Mouse (Mus musculus) skeletal muscle tissue, adult 2 months (tissue): ENCODE data around the gene Gm17657.

Experiments
- DNase-seq: peaks from one replicate; pipeline ENCODE4 v3.0.0-alpha.2; 2012; ENCODE audit warnings: low read depth, low spot score

Gm17657 gene

DNA sequence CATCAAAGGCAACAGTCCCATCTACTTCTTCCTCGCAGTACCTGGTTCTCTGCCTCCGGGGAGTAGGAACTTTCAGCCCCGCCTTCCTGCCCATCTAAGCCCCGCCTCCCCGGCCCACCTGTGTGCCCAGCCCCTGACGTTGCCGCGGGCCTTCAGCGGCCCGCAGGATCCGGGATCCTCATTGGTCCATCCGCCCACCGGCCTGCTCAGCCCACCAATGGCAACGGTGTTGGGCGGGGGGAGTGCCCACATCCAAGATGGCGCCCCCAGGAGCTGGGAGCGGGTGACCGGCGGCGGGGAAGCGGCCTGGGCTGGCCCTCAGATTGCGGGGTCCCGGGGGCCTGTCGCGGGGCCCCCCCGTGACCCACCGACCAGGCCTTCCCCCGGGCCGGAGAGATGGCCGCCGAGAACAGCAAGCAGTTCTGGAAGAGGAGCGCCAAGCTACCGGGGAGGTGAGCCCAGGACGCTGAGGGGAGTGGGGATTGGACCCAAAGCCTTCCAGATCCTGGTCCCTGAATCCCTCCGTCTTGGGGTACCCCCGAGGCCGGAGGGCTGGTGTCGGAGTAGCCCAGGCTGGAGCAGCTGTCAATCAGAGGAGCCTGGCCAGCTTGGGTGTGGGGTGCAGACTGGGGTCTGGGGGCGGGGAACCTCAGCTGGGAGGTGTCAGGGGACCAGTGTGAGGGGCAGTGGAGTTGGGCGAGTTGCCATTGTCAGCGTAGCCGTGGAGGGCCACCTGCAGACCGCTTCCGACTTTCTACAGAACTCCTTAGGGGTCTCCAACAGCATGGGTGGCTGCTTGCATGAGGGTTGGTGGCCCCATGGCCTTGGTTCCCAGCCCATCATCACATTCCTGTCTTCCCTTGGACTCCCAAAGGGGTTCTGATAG lies at the start of gene Gm17657, which contains the start of gene Tbc1d22b:
Gene Gm17657 (minus strand): TSS at position 96 of the 886 bp plus-strand sequence.
Gene Tbc1d22b (plus strand): TSS at position 243 of the 886 bp plus-strand sequence.
- peak; percentile 90 for DNase-seq

DNA sequence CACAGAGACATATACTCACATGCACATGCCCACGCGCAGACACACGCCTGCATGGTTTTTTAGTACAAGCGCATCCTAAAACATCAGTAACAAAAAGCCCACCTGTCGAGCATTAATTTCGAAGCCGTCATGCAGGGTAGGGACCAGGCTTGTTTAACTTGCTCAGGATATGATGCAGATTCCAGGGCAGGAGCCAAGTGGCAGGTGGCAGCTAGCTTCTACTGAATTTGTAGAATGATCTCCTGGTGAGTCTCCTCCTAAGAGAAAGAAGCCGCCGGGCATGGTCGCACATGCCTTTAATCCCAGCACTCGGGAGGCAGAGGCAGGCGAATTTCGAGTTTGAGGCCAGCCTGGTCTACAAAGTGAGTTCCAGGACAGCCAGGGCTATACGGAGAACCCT lies 49.6 kb upstream of the Gm17657 start:
- DNase-seq = no peak

DNA sequence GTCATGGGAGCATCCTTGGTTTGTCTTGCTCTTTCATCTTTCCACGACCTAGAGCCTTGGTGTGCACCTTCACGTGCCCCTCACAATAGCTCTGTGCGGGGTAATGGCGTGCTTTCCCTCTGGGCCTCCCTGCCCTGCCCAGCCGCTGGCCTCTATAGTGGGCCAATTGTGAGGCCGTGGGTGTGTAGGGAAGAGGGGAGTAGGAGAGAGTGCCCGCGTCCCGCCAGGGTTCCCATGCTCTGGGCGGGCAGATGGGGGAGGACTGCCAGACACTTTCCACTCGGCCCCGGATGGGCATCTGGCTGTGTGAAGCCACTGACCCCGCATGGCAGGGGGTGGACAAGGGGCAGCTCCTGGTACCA lies 47.3 kb upstream of the Gm17657 start:
- no peak for DNase-seq

DNA sequence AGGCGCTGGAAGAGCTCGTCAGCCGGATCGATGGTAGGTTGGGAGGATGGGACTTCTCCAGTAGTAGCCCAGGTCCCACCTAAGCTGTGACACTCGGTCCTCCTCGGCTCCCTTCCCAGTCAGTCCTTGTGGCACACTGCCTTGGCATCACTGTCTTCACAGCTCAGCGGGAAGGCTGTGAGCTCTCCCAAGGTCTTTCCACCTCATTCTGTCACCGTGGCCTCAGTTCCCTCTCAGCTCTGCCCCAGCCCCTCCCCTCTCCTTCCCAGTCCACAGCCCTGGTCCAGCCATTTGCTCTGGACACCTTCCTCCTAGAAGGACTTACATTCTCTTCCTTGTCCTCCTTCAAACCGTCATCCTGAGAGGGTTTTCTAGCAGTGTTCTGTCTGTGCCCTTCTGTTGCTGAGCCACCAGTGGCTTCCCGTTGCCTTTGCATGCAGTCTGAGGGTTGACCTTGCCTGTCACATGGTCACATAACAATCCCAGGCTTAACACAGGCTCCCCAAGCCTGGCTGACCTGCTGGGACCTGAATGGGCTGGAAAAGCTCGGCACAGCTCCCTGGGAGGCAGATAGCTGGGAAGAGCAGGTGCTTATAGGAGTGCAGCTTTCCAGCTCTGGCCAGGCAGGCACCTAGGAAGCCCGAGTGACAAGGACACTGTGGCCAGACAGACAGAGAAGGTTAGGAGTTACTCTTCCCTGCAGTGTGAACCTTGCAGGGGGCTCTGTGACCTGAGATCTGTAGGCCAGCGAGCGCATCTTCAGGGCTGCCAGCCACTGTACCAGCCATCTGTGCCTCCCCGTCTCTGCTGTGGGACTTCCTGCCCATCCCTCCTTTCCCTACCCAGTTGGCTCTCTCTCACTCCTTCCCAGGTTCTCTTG lies 46.7 kb upstream of the Gm17657 start:
- DNase-seq = no peak

DNA sequence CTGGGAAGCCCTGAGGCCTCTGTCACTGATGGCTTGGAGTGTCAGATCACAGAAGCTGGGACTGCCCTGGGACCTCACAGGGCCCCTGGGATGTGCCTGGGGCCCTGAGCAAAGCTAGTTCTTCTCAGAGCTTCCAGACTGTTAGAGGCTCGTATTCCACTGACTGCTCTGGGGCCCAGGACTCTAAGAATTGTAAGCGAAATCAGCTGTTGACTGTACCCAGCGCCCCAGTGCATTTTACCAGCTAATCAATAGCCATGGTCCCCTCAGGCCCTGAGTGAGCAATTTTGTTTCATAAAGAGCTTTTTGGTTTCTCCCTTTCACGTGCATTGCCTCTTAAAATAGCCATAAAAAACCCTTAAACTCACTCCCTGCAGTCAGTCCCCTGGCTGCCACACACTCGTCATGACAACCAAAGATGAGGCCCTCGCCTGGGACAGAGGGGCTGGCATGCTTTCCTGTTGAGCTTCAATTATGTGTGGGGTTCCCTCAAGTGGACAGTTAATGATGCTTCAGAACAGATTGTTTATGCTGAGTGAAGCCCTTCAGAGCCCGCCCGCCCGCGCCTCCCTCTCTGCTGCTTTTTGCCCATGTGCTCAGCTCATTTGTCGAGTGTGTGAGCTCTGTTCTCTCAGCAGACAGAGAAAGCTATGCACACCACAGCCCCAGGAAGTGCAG lies 39.9 kb upstream of the Gm17657 start:
- DNase-seq = no peak

DNA sequence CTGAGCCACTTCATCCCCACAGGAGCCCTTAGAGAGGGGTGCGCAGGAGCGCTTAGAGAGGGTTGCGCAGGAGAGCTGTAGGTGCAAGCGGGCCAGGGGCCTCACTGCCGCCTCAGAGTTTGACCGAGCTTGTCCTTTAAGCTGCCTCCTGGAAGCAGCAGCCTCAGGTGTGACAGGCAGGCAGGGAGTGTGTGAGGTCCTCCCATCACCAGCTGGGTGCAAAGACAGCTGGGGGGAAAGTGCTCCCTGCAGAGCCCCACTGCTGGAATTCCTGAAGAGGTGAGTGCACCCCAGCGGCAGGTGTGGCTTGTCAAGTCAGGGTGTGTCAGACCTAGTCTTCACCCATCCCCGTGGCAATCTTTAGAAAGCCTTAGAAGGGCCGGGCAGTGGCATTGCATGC lies 37.5 kb upstream of the Gm17657 start:
- DNase-seq = no peak

DNA sequence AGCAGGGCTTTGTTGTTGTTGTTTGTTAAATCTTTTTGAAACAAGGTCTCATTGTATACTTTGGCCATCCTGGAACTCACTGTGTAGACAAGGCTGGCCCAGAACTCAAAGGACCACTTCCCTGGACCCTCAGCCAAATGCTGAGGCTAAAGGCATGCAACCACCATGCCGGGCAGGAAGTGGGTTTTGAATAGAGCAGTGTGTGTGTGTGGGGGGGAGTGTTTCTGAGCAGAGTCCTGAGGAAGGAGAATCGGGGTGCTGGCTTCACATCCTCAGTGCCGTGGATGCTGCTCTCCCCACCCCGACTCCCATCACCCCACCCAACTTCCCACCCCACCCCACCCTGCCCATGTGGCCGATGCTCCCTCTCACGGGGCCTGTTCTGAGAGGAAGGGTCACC lies 36.0 kb upstream of the Gm17657 start:
- DNase-seq = no peak

DNA sequence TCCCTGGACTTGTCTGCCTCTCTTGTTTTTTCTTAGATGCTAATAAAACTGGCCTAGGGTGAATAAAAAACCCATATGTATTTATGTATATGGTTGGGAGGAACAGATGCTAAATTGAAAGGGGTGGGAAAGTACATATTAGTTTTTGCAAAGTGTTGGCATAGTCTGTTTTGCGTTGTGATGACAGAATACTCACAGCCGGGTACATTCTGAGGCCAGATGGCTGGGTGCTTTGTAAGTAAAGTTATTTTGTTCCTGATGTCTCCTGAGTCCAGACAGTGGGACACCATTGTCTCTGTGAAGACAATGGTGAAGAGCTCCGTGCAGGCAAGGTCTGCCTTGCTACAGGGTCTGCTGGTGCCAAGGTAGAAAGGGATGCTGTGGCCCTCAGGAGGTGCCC lies 35.3 kb upstream of the Gm17657 start:
- DNase-seq = no peak

DNA sequence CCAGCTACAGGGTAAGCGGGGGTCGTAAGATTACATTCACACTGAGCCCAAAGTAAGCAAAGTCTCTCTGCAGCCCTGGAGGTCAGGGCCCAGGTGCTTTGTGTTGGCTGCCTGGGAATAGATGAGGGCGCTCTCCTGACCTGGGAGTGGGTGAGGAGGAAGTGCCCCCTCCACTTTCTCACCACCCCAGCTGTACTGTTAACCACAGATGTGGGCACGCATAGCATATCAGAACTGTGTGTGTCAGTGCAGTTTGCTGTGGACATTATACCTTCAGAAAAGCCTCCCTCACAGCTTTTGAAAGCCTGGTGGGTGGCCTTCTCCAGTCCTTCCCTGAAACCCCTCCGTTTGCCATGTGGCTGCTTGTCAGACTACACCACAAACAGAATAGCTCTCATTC lies 34.9 kb upstream of the Gm17657 start:
- no peak for DNase-seq

DNA sequence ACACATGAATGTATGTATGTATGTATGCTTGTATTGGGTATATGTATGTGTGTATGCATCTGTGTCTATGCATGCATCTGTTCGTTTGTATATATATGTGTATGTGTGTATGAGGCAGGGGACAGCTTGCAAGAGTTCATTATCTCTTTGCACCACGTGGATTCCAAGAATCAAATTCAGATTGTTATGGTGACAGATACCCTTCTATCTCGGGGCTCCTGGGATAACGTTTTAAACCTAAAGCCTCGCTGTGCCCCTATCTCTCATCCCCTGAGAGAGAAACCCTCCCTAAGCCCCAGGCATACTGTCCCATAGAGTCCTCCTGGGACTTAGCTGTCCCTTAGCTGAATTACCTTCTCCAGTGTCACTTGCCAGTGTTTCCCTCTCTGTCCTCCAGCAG lies 34.1 kb upstream of the Gm17657 start:
- DNase-seq = no peak

DNA sequence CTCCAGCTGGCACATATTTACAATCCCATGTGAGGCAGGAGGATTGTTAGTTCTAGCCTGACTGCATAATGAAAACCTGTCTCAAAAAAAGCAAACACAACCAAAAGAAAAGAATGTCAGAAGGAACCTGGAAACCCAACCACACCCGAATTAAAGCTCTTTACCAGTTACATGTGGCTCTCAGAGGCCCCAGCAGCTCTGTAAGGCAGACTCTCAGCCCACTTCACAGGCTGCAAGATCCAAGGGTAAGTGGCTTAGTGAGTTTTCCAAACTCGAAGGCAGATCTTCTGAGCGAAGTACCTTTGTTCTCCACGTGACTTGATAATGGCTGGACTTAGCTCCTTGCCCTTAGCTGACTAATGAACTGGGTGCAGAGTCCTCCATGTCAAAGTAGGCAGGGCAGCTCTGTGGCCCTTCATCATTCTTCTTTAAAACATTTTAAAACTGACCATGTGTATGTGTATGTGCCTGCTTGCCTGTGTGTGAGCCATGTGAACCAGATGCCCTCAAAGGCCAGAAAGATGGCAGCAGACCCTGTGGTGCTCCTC lies 30.2 kb upstream of the Gm17657 start:
- DNase-seq = no peak

DNA sequence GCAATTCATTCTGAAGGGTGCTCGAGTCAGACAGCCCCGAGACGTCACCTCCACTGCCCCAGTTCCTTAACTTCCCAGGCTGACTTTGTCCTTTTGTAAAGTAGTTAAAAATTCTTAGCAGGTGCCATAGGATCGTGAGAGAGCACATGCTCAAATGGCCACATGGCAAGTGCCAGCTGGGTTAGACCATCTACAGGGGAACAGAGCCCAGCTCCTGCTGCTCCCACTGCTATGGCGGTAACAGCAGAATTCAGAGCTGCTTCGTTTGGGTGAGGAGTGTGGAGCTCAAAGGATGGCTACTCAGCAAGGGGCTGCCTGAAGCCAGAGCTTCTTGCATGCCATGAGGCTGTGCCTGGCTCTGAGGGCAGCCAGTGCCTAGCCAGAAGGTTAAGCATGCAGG lies 20.4 kb upstream of the Gm17657 start:
- DNase-seq = no peak

DNA sequence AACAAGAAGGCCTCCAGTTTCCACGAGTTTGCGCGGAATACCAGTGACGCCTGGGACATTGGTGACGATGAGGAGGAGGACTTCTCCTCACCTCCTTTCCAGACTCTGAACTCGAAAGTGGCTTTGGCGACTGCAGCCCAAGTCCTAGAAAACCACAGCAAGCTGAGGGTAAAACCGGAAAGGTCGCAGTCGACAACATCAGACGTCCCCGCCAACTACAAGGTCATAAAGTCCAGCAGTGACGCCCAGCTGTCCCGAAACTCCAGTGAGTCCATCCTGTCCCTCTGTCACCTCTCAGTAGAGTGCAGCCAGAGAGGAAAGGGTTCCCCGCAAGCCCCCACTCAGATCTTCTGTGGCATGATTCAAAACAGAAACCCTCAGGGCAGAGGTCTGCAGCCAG lies 19.0 kb upstream of the Gm17657 start:
- DNase-seq = no peak

DNA sequence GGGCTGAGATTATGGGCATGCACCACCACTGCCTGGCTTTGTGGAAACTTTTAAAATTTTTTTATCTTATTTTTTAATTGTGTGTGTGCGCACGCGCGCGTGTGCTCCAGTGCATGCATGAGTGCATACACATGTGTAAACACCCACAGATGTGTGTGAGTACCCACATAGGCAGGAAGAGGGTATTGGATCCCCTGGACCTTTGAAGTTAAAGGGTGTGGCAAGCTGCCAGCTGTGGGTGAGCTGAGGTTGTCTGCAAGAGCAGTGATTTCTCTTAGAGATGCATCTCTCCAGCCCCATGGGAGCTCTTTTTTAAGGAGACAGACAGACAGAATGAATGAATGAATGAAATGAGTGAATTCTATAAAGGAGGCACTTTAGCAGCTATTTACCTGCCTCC lies 16.1 kb upstream of the Gm17657 start:
- no peak for DNase-seq

DNA sequence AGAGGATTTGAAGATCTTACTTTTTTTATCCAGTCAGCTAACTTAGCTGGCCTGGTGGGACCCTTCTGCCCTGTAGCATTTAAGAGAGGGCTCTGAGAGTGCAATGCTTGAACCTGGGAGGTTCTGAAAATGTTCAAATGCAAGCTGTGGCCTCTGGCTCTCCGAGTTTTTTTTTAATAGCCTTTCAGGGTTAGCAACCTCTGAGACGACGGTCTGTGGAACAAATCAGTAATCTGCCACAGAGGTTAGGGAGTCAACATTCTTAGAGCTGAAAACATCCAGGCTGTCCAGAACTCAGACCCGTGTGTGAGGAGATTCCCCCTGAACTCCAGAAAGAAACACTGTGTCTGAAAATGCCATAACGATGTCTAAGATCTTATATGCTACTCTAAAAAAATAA lies 9.0 kb upstream of the Gm17657 start:
- no peak for DNase-seq

DNA sequence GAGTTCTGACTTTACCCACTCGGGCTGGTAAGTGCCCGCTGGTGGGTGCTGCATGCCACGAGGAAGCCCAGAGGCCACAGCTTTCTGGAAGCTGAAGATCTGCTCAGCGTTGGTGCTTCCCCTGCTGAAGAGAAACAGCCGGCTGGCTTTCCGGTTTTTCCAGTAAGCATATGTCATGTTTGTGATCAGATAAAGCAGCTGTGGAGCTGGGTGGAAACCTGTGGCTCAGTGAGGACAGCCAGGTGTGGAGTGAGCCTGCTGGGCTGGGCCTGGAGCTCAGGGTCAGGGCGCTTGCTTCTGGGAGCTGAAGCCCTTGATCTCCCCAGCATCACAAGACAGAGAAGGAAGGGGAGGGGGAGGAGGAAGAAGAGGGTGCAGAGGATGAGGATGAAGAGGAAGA lies 7.5 kb upstream of the Gm17657 start:
- DNase-seq = no peak

DNA sequence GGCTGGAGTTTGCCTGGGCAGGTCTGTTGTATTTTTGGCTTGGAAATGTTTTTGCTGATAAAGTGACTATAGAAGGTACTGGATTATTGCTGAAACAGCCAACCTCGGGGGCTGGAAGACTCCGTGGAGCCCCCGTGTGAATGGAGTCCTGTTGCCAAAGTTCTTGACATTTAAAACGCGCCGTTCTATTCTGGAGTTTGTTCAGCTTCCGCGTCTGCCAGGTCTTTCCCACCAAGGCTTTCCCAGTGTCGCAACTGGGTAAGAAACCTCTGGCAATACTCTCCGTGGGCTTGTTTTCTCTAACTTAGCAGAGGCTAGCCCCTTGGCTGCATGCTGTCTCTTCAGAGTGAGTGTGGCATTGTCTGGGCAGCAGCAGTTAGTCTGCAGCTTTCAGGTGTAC lies 7.0 kb upstream of the Gm17657 start:
- DNase-seq = no peak

DNA sequence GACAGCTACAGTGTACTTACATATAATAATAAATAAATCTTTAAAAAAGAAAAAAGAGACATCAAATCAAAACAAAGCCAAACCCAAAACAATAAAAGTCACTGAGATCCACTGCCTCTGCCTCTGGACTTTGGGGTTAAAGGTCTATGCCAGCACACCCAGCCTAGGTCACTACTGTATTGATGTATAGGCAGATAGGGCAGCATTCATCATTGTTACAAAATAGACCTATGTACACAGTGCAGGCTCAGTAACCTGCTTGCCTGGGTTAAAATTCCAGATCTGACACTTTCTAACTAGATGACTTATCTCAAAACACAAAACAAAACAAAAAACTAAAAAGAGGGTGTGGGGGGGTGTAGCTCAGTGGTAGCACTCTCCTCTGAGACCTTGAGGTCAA lies 4.7 kb upstream of the Gm17657 start:
- DNase-seq = no peak

DNA sequence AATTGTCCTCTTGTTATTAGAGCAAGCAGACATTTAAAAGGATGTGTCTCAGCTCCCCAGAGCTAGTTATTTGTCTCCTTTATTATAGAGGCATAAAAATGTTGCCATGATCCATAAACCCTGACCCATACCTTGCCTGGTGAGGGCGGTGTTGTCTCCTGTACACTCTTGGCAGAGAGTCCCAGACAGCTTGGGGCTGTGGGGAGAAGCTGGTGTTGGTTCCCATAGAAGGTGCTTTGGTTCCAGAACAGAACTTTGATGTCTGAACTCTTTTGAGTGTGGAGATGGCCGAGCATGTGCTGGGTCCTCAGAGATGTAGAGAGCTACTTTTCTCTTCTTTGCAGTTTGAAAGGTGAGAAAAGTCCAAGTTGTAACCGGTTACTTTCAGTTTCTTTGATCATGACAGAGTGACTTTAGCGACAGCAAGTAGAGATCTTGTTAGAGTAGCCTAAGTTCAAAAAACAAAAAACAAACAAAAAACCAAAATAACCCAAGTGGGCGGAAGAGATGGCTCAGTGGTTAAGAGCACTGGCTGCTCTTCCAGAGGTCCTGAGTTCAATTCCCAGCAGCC lies 2.8 kb upstream of the Gm17657 start, which contains the start of gene Tmem217:
Gene Tmem217 (minus strand): TSS at position 224 of the 571 bp plus-strand sequence.
- DNase-seq = no peak

DNA sequence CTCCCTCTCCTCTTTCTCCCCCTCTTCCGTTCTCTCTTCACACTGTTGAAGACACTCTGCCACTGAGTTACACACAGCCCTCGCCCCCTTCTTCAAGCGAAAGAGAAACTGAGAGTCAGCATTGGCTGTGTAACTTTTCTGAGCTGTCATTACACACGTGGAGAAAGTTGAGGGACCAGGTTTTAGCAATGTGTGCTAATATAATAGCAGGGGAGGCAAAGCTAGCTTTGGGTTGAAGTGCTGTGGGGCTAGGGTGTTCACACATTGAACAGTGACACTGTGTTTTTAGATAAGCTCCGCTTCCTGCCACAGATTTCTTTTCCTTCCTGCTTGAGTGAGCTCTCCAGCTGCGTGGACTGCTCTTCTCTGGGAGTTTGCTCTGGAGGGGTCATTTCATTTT lies 1.6 kb upstream of the Gm17657 start:
- no peak for DNase-seq

DNA sequence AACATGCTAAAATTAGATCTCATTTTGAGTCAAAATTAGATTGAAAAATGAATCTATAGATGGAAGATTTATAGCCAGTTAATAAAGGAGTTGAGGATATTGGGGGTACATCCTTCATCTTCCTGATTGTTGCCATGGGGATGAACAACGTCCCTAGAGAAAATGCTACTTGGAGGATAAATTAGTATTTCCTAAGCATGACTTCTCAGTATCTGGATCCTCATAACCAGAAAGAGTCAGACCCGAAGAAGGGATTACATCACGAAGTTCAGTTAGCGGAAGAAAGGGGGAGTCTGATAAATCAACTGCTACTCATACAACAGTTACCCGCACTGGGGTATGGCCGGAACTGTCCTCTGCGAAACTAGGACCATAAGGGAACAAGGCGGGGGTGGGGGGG lies 444 bp downstream of the Gm17657 start:
- DNase-seq = no peak
